Mouse (Mus musculus) lung, postnatal 0 days (tissue): ENCODE measurements around the gene Myb.

Experiments used
- CTCF ChIP-seq: IDR thresholded peaks from 2 replicates; pipeline ENCODE4 v1.5.1; 2016; ENCODE audit warnings: antibody characterized with exemption, mild to moderate bottlenecking
- EP300 ChIP-seq: IDR thresholded peaks from 2 replicates; pipeline ENCODE4 v1.6.1; 2016; ENCODE audit warnings: antibody characterized with exemption, mild to moderate bottlenecking, control low read depth

DNA sequence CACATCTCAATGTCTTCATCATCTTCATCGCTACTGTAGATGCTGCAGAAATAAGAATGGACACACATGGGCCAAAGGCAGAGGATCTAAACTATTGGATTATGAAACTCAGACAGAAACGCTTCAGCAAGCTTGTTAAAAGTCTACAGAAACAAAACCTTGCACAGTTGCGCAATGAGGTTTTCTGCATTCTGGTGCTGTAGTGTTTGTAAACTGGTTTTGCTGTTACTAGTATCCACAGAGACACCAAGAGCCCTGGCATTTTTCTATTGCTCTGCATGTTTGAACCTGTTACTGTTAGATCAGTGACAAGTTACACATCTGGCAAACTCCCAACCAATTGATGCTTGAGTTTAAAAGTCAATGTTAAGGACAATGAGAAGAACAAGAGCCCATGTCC, 4.4 kb downstream of the Myb start:
- no peak for TF ChIP-seq EP300
- no peak for TF ChIP-seq CTCF
